Mouse (Mus musculus) neural tube, embryonic 14.5 days (tissue): ENCODE results near the gene Abcg1. TPM values are rescaled to one million over a fixed set of nuclear protein-coding genes. Genes with fewer than 3 reads are reported as not detected.
A peak's percentile ranks its signal among the peaks of the same experiment; 100 is the strongest.

Source experiments
- ATAC-seq: fragments of 200-750 bp; cut with Nextera tagmentation; 2 replicates; pipeline ENCODE4 v1.8.0; 2017; ENCODE audit warnings: low read depth, mild to moderate bottlenecking, moderate TSS enrichment, moderate library complexity
- H3K27ac ChIP-seq: fragments of 300-500 bp; sonication (generic); 2 replicates; pipeline ENCODE4 v1.5.1; 2014; ENCODE audit warnings: low read depth, mild to moderate bottlenecking, control low read depth, low read length, moderate library complexity, mixed read lengths
- H3K27me3 ChIP-seq: fragments of 300-500 bp; sonication (generic); 2 replicates; pipeline ENCODE4 v1.6.1; 2014; ENCODE audit warnings: low read length; ENCODE audit not compliant: control insufficient read depth, insufficient read depth
- H3K36me3 ChIP-seq: fragments of 300-500 bp; sonication (generic); 2 replicates; pipeline ENCODE4 v1.6.1; 2014; ENCODE audit warnings: low read length, mixed read lengths; ENCODE audit not compliant: control insufficient read depth, insufficient read depth
- H3K4me1 ChIP-seq: fragments of 300-500 bp; sonication (generic); 2 replicates; pipeline ENCODE4 v1.6.1; 2014; ENCODE audit warnings: low read length; ENCODE audit not compliant: control insufficient read depth, insufficient read depth
- H3K4me2 ChIP-seq: fragments of 300-500 bp; sonication (generic); 2 replicates; pipeline ENCODE4 v1.6.1; 2014; ENCODE audit warnings: mild to moderate bottlenecking, low read depth, low read length, control low read depth
- H3K4me3 ChIP-seq: fragments of 300-500 bp; sonication (generic); 2 replicates; pipeline ENCODE4 v1.5.1; 2014; ENCODE audit warnings: low read depth, low read length, control low read depth, mixed read lengths
- H3K9ac ChIP-seq: fragments of 300-500 bp; sonication (generic); replicated peaks from 2 replicates; pipeline ENCODE4 v1.6.1; 2014; ENCODE audit warnings: low read depth, mild to moderate bottlenecking, control low read depth, low read length, mixed read lengths
- H3K9me3 ChIP-seq: fragments of 300-500 bp; sonication (generic); 2 replicates; pipeline ENCODE4 v1.6.1; 2016; ENCODE audit warnings: low read length; ENCODE audit not compliant: control insufficient read depth
- WGBS: fragments of 180-500 bp; shearing (Covaris S2); extraction: QIAGEN DNeasy Blood & Tissue Kit; methylation state at CpG from one replicate; pipeline ENCODE4 v1.1.7; 2014; 5-methylcytosine and 5-hydroxymethylcytosine counted together
- polyA plus RNA-seq: library from polyadenylated mRNA; unstranded; fragments of >200 nt; fragmentation: Nextera tagmentation; extraction: Ambion mirVana; gene quantifications from 2 replicates; pipeline ENCODE4 v1.2.1, GENCODE M21; 2014

Gene Abcg1
- polyA plus RNA-seq, 1 experiment from 2014 or later = 20.5 TPM

DNA sequence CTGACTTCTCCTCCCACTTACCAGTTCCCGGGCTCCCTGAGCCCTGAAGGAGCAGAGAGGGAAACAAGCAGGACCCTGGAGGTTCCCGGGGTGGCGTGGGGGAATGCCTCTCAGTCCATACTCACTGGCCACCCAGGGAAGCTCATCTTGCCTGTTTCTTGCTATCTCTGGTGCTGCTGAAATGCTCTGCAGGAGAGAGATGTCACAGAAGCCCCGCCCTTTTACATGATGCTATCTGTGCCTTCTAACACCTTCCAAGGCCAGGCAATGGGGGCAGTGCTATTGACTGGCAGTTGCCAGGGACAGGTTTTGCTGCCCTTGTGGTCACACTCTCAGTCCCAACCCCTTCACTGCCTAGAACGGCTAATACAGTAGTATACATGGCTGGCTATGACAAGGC lies 41.3 kb downstream of the Abcg1 start:
- Histone ChIP-seq H3K27ac (no peak overlapping the region), H3K4me1 (no peaks in the 10 kb centered on the region), H3K9me3 (no peaks in the 10 kb centered on the region), H3K4me3 (no peak overlapping the region), H3K9ac (no peak overlapping the region), H3K36me3 (no peaks in the 10 kb centered on the region), H3K4me2 (no peak overlapping the region), H3K27me3 (no peaks in the 10 kb centered on the region)
- ATAC-seq = no peak
- WGBS = 85% methylated on average over 5 of the region's 5 CpGs

DNA sequence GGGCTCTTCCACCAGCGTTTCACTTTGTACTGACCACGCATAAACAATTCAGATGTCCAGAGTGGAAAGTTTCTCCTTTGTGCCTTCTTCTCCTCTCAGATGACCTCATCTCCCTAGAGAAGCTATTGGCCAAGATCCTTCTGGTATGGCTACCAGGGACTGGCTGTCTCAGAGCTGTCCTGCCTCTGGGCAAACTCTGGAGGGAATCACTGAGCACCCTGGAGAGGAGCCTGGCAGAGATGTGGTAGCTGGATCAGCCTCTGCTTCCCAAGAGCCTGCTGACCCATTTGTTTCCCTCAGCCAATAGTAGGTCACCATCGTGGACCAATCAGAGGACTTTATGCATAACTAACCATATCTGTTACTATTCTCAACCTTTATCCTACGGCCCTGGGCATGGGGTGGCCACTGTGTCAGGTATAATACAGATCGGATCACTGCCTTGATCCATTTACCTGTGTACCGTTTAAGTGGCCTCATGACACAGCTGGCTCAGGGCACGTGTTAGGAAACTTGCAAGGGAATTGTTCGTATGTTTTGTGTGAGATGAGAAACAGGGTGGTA lies 45.6 kb downstream of the Abcg1 start:
- H3K4me3 ChIP-seq = no peak overlapping the region
- H3K27me3 ChIP-seq = no peaks in the 10 kb centered on the region
- H3K36me3 ChIP-seq = 0 out of 2 replicates have a peak, but pooled peaks cover 2% of the 10 kb centered on the region
- H3K9me3 ChIP-seq = no peaks in the 10 kb centered on the region
- no peak overlapping the region for H3K4me2 ChIP-seq
- WGBS = 93% methylated on average over 8 of the region's 8 CpGs
- H3K9ac ChIP-seq = no peak overlapping the region
- ATAC-seq = no peak
- H3K27ac ChIP-seq = no peak overlapping the region
- no peaks in the 10 kb centered on the region for H3K4me1 ChIP-seq

DNA sequence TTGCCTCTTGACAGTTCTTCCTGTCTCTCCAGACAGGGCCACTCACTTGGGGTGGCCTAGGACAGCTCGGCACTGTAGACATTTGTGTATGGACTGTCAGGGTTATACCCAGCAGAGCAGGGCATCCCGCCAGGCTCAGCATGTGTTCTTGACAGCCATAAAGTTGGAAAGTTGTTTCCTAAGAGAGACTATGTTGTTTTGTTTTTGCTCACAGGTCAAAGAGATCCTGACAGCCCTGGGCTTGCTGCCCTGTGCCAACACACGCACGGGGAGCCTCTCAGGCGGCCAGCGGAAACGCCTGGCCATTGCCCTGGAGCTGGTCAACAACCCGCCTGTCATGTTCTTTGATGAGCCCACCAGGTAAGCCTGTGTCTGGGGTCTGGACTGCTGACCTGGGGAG lies 46.3 kb downstream of the Abcg1 start:
- no peaks in the 10 kb centered on the region for H3K4me1 ChIP-seq
- no peak overlapping the region for H3K9ac ChIP-seq
- WGBS = 83% methylated on average over 8 of the region's 8 CpGs
- no peaks in the 10 kb centered on the region for H3K9me3 ChIP-seq
- no peak overlapping the region for H3K27ac ChIP-seq
- H3K4me2 ChIP-seq = no peak overlapping the region
- H3K27me3 ChIP-seq = no peaks in the 10 kb centered on the region
- ATAC-seq = no peak
- 0 out of 2 replicates have a peak, but pooled peaks cover 8% of the 10 kb centered on the region for H3K36me3 ChIP-seq
- H3K4me3 ChIP-seq = no peak overlapping the region

DNA sequence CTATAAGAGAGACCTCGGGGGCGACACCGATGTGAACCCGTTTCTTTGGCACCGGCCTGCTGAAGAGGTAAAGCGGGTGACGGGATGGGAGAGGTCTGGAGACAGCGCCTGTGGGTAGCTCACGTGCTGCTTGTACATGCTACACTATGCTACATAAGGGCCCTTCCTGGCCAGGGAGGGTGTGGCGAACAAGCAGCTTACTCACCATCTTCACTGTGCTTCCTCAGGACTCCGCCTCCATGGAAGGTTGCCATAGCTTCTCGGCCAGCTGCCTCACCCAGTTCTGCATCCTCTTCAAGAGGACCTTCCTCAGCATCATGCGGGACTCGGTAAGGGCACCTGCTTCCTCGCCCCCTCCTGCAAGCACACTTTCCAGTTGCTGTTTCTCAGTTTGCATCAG lies 50.9 kb downstream of the Abcg1 start:
- H3K27me3 ChIP-seq = no peaks in the 10 kb centered on the region
- H3K36me3 ChIP-seq = peaks cover 28% of the 10 kb centered on the region
- no peak overlapping the region for H3K9ac ChIP-seq
- H3K4me3 ChIP-seq = no peak overlapping the region
- H3K4me1 ChIP-seq = no peaks in the 10 kb centered on the region
- WGBS = 96% methylated on average over 15 of the region's 15 CpGs
- no peak overlapping the region for H3K27ac ChIP-seq
- ATAC-seq = no peak
- H3K4me2 ChIP-seq = no peak overlapping the region
- no peaks in the 10 kb centered on the region for H3K9me3 ChIP-seq

DNA sequence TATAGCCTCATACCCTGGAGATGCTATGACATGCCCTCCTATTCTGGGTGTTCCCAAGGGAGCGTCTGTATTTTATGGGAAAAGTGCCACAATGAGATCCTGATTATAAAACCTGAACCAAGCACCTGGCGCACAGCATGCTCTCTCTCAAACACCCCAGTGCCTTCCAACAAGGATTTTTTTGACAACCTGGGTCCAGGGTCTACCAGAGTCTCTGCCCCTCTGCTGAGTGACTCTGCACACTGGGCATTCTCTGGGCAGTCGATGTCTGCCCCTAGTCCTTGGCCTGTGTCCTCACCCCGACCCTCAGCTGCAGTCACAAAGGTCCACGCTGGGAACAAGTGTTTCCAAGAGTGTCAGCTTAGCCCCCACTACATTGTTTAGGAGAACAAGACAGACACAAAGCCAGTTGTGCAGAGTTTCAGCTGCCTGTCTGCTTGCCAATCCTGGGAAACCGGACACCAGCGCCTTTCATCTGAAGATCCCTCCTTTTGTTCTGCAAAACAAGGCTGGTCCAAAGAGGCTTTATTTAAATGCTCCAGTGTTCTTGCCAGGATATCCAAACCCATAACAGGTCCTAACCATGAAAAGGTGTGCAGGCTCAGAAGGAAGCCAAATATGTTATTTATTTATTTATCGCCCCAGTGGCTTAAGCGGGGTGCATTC lies 55.8 kb downstream of the Abcg1 start:
- Histone ChIP-seq H3K27me3 (no peaks in the 10 kb centered on the region), H3K4me2 (no peak overlapping the region), H3K4me1 (no peaks in the 10 kb centered on the region), H3K9ac (no peak overlapping the region), H3K9me3 (no peaks in the 10 kb centered on the region), H3K27ac (no peak overlapping the region), H3K36me3 (peaks cover 24% of the 10 kb centered on the region), H3K4me3 (no peak overlapping the region)
- ATAC-seq = no peak
- 30% methylated on average over 9 of the region's 9 CpGs for WGBS

DNA sequence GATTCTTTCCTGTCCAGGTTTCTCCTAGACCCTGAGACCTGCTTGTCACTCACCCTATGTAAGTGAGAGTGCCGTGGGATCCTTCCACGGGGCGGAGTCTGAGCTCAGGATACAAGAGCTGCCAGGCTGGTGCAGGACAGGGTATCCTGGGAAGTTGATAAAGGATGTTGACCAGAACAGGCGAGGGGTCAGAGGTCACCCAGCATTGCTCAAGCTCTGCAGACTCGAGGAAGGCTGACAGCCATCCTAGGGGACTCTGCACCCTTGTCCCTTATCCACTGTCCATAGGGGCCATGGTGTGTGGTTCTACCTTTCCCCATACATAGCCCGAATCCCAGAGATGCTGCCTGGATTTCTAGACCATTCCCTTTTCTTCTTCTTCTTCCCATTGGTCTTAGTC lies 58.6 kb downstream of the Abcg1 start:
- no peak for ATAC-seq
- WGBS = 82% methylated on average over 6 of the region's 6 CpGs
- Histone ChIP-seq H3K4me1 (no peaks in the 10 kb centered on the region), H3K9ac (no peak overlapping the region), H3K27me3 (no peaks in the 10 kb centered on the region), H3K4me3 (no peak overlapping the region), H3K4me2 (no peak overlapping the region), H3K9me3 (no peaks in the 10 kb centered on the region), H3K27ac (no peak overlapping the region), H3K36me3 (0 out of 2 replicates have a peak, but pooled peaks cover 9% of the 10 kb centered on the region)

DNA sequence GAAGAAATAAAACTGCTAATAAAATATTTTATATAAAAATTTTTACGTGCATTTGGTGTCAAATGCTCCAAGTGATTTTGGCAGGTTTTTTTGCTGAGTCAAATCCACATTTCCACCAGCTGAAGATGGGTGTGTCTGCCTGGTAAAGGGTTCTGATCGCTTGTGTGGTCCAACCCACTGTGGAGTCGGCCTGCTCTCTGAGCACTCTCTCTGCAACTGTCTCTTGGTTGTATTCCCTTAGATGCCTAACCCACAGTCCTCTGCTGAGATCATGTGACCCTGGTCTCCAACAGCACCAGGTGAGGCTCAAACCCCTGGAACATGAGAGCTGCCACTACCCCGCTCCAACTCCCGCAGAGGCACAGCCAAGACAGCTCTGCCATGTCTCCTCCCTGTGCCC lies 60.5 kb downstream of the Abcg1 start:
- Histone ChIP-seq H3K27me3 (no peaks in the 10 kb centered on the region), H3K36me3 (no peaks in the 10 kb centered on the region), H3K4me1 (no peaks in the 10 kb centered on the region), H3K4me2 (no peak overlapping the region), H3K9ac (no peak overlapping the region), H3K27ac (no peak overlapping the region), H3K4me3 (no peak overlapping the region), H3K9me3 (no peaks in the 10 kb centered on the region)
- ATAC-seq = no peak
- 88% methylated on average over 5 of the region's 5 CpGs for WGBS

DNA sequence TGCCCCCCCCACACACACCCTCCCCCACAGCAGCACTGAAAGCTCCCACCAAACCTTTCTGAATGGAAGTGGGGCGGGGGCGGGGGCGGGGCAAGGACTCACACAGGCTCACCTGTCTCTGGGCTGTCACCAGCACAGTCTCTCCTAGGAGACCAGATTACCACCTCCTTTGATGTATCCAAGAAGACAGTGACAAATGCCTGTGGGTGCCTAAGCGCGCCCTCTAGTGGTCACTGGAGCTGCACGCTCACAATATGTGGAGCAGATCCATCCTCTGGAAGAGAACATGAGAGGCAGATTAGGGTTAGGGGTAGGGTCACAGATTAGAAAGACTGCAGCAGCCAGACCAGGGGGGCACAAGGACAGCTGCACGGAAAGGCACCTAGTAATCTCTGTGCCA lies 62.0 kb downstream of the Abcg1 start:
- peak; percentile 41; the same call in 1 of the 2 replicates for ATAC-seq
- no peaks in the 10 kb centered on the region for H3K9me3 ChIP-seq
- H3K9ac ChIP-seq = no peak overlapping the region
- H3K27me3 ChIP-seq = no peaks in the 10 kb centered on the region
- H3K36me3 ChIP-seq = no peaks in the 10 kb centered on the region
- 5% methylated on average over 7 of the region's 7 CpGs for WGBS
- no peak overlapping the region for H3K4me2 ChIP-seq
- H3K4me1 ChIP-seq = no peaks in the 10 kb centered on the region
- no peak overlapping the region for H3K4me3 ChIP-seq
- H3K27ac ChIP-seq = no peak overlapping the region

DNA sequence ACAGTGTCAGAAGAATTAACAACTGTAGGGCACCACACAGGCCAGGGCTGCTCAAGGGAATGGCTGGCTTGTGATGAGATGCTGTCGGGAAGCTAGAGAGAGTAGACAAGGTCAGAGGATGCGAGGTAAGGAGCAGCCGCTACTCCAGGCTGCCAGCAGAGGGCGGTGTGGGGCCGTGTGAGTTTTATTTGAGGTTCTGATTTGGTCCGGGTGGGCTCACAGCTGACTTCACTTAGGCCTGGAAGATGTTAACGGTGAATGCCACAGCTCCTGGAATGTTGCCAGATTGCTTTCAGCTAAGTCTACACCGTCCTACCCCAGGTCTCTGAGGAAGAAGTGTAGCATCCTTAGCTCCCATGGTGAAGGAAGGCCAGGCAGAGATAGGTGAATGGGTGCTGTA lies 64.5 kb downstream of the Abcg1 start:
- H3K27me3 ChIP-seq = no peaks in the 10 kb centered on the region
- no peak overlapping the region for H3K9ac ChIP-seq
- H3K4me1 ChIP-seq = no peaks in the 10 kb centered on the region
- ATAC-seq = no peak
- H3K4me2 ChIP-seq = no peak overlapping the region
- no peaks in the 10 kb centered on the region for H3K36me3 ChIP-seq
- 13% methylated on average over 8 of the region's 8 CpGs for WGBS
- H3K9me3 ChIP-seq = no peaks in the 10 kb centered on the region
- no peak overlapping the region for H3K4me3 ChIP-seq
- H3K27ac ChIP-seq = no peak overlapping the region
